ENCODE assay signal across 20 mouse cellular contexts in the genomic region with DNA sequence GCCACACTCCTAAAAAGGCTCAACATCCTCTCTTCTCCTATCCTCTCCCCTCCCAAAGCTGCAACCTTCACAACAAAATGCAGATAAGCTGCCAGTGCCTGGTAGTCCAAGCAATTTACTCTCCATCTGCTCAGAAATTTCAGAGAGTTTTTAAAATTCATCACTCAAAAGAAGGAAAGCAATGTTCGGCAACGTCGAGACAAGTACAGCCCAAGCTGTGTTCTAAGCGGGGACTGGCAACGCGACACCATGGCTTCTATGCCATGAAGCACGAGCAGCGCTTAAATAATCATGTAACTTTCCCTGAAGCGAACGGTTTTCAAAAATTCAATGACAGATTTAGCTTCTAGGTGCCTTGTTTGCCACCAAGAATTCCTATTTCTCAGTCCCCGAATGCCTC. TPM values are rescaled to one million over a fixed set of nuclear protein-coding genes. Genes with fewer than 3 reads are reported as not detected.
A peak's percentile ranks its signal among the peaks of the same experiment; 100 is the strongest.
DNase-seq lines count a peak whose midpoint lies in the region; ATAC-seq lines count a peak whose summit lies in the region.
"Had no signal": no experiment of that assay in that cellular context is flagged by ENCODE, and none has a peak within 500 bp of the region (broad histone marks: within the 10 kb centered on the region; RNA-seq: fewer than 3 reads in every experiment).

No protein-coding gene starts in this region.

- no peaks in the 10 kb centered on the region for H3K9me3 ChIP-seq in midbrain, embryonic 14.5 days (ENCODE audit: control insufficient read depth, low read length)
- H3K9me3 ChIP-seq in midbrain, embryonic 11.5 days (ENCODE audit: control insufficient read depth, low read length), result no peaks in the 10 kb centered on the region
- no peaks in the 10 kb centered on the region for H3K9me3 ChIP-seq in midbrain, embryonic 15.5 days
- H3K9me3 ChIP-seq: embryonic facial prominence, embryonic 13.5 days; heart, embryonic 12.5 days; hindbrain, embryonic 10.5 days had no signal

- ATAC-seq in frontal cortex, adult (ENCODE audit: low TSS enrichment), result peak; percentile 74
- no peak for ATAC-seq in midbrain, embryonic 14.5 days (ENCODE audit: low FRiP score, low TSS enrichment)
- ATAC-seq in midbrain, embryonic 11.5 days (ENCODE audit: low FRiP score), result no peak
- ATAC-seq in midbrain, embryonic 15.5 days (replicated peaks), result no peak
- no peak for ATAC-seq in erythroblast, adult 5-6 weeks (replicated peaks; ENCODE audit: low FRiP score, poor library complexity, severe bottlenecking)
- ATAC-seq: intestine, embryonic 16.5 days had no signal

- no peaks in the 10 kb centered on the region for H3K36me3 ChIP-seq in midbrain, embryonic 14.5 days (ENCODE audit: control insufficient read depth, insufficient read depth, low read length)
- H3K36me3 ChIP-seq in midbrain, embryonic 11.5 days (ENCODE audit: control insufficient read depth, insufficient read depth, low read length), result no peaks in the 10 kb centered on the region
- H3K36me3 ChIP-seq in midbrain, embryonic 15.5 days (replicated peaks), result no peaks in the 10 kb centered on the region
- H3K36me3 ChIP-seq: embryonic facial prominence, embryonic 13.5 days; heart, embryonic 12.5 days; hindbrain, embryonic 10.5 days had no signal

- no peaks in the 10 kb centered on the region for H3K27me3 ChIP-seq in midbrain, embryonic 14.5 days (ENCODE audit: control insufficient read depth, insufficient read depth, low read length)
- no peaks in the 10 kb centered on the region for H3K27me3 ChIP-seq in midbrain, embryonic 11.5 days (ENCODE audit: control insufficient read depth, insufficient read depth, low read length)
- H3K27me3 ChIP-seq in midbrain, embryonic 15.5 days (replicated peaks), result no peaks in the 10 kb centered on the region
- H3K27me3 ChIP-seq: embryonic facial prominence, embryonic 13.5 days; heart, embryonic 12.5 days had no signal

- H3K27ac ChIP-seq in midbrain, embryonic 14.5 days (replicated peaks; ENCODE audit: low read depth, low read length), result peak overlapping the region; percentile 62; the same call in 1 of the 2 replicates
- no peak overlapping the region for H3K27ac ChIP-seq in midbrain, embryonic 11.5 days (ENCODE audit: low read depth, low read length)
- peak overlapping the region; percentile 30; the same call in 1 of the 2 replicates for H3K27ac ChIP-seq in midbrain, embryonic 15.5 days
- H3K27ac ChIP-seq: embryonic facial prominence, embryonic 13.5 days; gastrocnemius, adult 2 months; hindbrain, embryonic 10.5 days; hindbrain, embryonic 14.5 days had no signal

- peak overlapping the region; percentile 48 for H3K4me2 ChIP-seq in midbrain, embryonic 14.5 days (ENCODE audit: low read length)
- no peak overlapping the region for H3K4me2 ChIP-seq in midbrain, embryonic 11.5 days
- H3K4me2 ChIP-seq in midbrain, embryonic 15.5 days, result peak overlapping the region; percentile 35
- H3K4me2 ChIP-seq: embryonic facial prominence, embryonic 13.5 days; heart, embryonic 12.5 days; hindbrain, embryonic 14.5 days had no signal

- no peak for DNase-seq in frontal cortex, postnatal 10 days (ENCODE audit: low spot score in 2 of 2)
- DNase-seq in midbrain, embryonic 14.5 days, result no peak
- no peak for DNase-seq in midbrain, embryonic 11.5 days (ENCODE audit: low spot score, missing footprints)
- DNase-seq in kidney, postnatal 36 days, result no peak
- DNase-seq: adrenal gland, adult 2 months; adrenal gland, postnatal 25 days; cerebellum, adult 11-12 months; cerebellum, adult 9-10 months; cerebellum, postnatal 25 days; gastrocnemius, adult 2 months; gastrocnemius, postnatal 25 days had no signal

- 60% methylated on average over 11 of the region's 11 CpGs for WGBS in midbrain, embryonic 14.5 days
- WGBS in midbrain, embryonic 11.5 days, result 83% methylated on average over 11 of the region's 11 CpGs
- 68% methylated on average over 11 of the region's 11 CpGs for WGBS in midbrain, embryonic 15.5 days

- no peak overlapping the region for H3K4me3 ChIP-seq in midbrain, embryonic 14.5 days (replicated peaks; ENCODE audit: low read depth, low read length)
- no peak overlapping the region for H3K4me3 ChIP-seq in midbrain, embryonic 11.5 days (ENCODE audit: low read depth, low read length)
- no peak overlapping the region for H3K4me3 ChIP-seq in midbrain, embryonic 15.5 days
- H3K4me3 ChIP-seq: embryonic facial prominence, embryonic 13.5 days; gastrocnemius, adult 2 months; heart, embryonic 12.5 days; hindbrain, embryonic 10.5 days had no signal

- no peak overlapping the region for H3K9ac ChIP-seq in midbrain, embryonic 14.5 days (replicated peaks; ENCODE audit: low read length)
- no peak overlapping the region for H3K9ac ChIP-seq in midbrain, embryonic 11.5 days (ENCODE audit: low read length)
- no peak overlapping the region for H3K9ac ChIP-seq in midbrain, embryonic 15.5 days
- H3K9ac ChIP-seq: embryonic facial prominence, embryonic 13.5 days; heart, embryonic 12.5 days; hindbrain, embryonic 14.5 days had no signal

- H3K4me1 ChIP-seq in midbrain, embryonic 14.5 days (ENCODE audit: control insufficient read depth, insufficient read depth, low read length), result peaks cover 33% of the 10 kb centered on the region
- H3K4me1 ChIP-seq in midbrain, embryonic 11.5 days (ENCODE audit: control insufficient read depth, insufficient read depth, low read length), result peaks cover 20% of the 10 kb centered on the region
- H3K4me1 ChIP-seq in midbrain, embryonic 15.5 days, result peaks cover 33% of the 10 kb centered on the region

RNA-seq across cellular contexts. Expression of gene Efna5, which starts 59.9 kb away (rescaled TPM):
- 53.0 and 90.8 TPM in 2 replicates for polyA plus RNA-seq in midbrain, embryonic 14.5 days (2014; fragmentation: Nextera tagmentation; extraction: Ambion mirVana)
- 72.5 and 80.5 TPM in 2 replicates for polyA plus RNA-seq in midbrain, embryonic 11.5 days (2014; fragmentation: Nextera tagmentation; extraction: Ambion mirVana)
- polyA plus RNA-seq in midbrain, embryonic 15.5 days (2015; fragmentation: Nextera tagmentation; extraction: Ambion mirVana), result 59.8 and 74.6 TPM in 2 replicates
- total RNA-seq in erythroblast, adult 5-6 weeks (2015; ENCODE audit: low replicate concordance), result not detected in 2 replicates
- not detected in 2 replicates for total RNA-seq in erythroblast, adult 5-6 weeks (2017; ENCODE audit: low replicate concordance)
- total RNA-seq: granulocyte monocyte progenitor cell, adult 5-6 weeks had no signal
